Mouse (Mus musculus): ENCODE data around the gene P4ha2. TPM values are rescaled to one million over a fixed set of nuclear protein-coding genes. Genes with fewer than 3 reads are reported as not detected.

Gene P4ha2
- 1.6 and 2.6 TPM in 2 replicates for polyA plus RNA-seq (2012; rRNA removed; ENCODE audit: low replicate concordance)

DNA sequence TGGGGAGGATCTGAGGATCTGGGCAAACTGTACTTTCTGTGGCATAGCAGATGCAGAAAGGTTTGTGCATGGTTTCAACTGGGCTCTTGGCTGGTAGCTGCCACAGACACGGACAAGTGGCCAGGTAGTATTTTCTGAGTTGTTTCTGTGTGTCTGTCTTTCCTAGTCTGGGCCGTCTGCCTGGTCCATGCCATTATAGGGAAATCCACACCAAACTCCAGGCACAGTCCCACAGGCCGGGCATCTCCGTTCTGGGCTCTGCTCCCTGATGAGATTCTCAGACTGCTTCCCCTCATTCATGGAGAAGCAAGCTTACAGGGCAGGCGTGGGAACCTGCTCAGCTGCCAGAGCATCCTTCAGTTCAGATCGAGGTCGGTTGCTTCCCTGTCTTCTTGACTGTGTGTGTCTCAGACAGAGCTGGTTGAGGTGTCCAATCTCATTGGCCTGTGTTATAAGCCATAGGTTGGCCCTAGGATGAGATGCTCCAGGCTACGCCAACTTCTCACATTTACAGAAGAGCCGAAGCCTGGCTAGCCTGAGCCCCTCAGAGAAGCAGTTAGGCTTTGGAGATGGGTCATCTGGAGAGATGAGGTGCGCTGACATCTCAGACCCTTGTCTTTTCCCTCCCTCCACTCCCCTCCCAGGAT is at the start of gene P4ha2:
Gene P4ha2, plus strand, starts transcription at position 51 of the 647 bp plus-strand sequence.

DNA sequence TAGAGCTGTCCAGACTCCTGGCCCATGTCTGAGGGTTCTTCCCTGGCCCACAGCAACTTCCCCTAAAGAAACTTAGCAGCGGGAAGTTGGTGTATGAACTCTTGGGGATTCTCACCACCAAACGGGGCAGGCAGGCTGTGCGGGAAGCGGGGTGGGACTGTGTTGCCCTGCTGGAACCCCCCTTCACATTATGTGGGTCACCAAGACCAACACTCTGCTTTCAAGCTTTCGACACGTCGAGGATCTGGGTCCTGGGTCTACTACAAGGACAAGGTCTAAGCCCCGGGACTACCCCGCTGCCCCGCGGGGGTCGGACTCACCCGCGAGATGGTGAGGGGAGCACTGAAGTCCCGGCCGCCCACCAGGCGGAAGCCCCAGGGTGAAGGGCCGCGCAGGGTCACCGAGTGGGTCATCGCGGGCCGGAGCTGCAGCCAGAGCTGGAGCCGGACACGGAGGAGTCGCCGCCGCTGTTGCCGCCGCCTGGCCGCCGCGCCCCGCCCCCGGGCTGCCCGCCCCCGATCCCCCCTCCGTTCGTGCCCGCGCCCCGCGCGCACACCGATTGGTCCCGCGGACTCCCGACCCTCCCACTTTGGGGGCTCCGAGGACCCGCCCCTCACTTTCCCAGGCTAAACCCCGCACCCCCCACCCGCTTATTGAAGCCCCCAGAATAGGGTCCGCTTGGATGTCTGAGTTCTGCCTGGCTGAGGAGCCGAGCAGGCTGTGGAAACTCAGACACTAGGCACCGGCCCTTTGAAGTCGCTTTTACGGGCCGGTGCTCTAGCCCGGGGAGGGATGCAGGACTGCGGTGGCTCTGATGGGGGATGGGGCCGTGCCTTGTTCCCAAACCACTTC is 31.1 kb upstream of the P4ha2 start, which contains the start of gene Pdlim4:
Gene Pdlim4, minus strand, starts transcription at position 495 of the 852 bp plus-strand sequence.

Other genes starting within 250 kb of the P4ha2 start
- 6.2 and 8.9 TPM in 2 replicates for gene Gm12216, start 240.8 kb upstream of the P4ha2 start, polyA plus RNA-seq (2012; rRNA removed; ENCODE audit: low replicate concordance)
- 37.1 and 42.9 TPM in 2 replicates for gene Slc22a5, start 208.4 kb upstream of the P4ha2 start, polyA plus RNA-seq (2012; rRNA removed; ENCODE audit: low replicate concordance)
- gene Slc22a21, start 119.8 kb upstream of the P4ha2 start, polyA plus RNA-seq (2012; rRNA removed; ENCODE audit: low replicate concordance) = 5.0 and 6.6 TPM in 2 replicates
- gene Slc22a4, start 72.0 kb upstream of the P4ha2 start, polyA plus RNA-seq (2012; rRNA removed; ENCODE audit: low replicate concordance) = 6.5 and 21.1 TPM in 2 replicates
- gene Pdlim4, start 31.1 kb upstream of the P4ha2 start, polyA plus RNA-seq (2012; rRNA removed; ENCODE audit: low replicate concordance) = 13.7 and 17.0 TPM in 2 replicates
- gene Csf2, start 149.6 kb downstream of the P4ha2 start, polyA plus RNA-seq (2012; rRNA removed; ENCODE audit: low replicate concordance) = 0.33 and 0.37 TPM in 2 replicates
- not detected in 2 replicates for gene Il3, start 167.2 kb downstream of the P4ha2 start, polyA plus RNA-seq (2012; rRNA removed; ENCODE audit: low replicate concordance)
- 0.52 and 2.8 TPM in 2 replicates for gene Acsl6, start 203.7 kb downstream of the P4ha2 start, polyA plus RNA-seq (2012; rRNA removed; ENCODE audit: low replicate concordance)

Data from duodenum, adult 2 months (tissue).